27 mouse cellular contexts compared by ENCODE assay signal in the genomic region with DNA sequence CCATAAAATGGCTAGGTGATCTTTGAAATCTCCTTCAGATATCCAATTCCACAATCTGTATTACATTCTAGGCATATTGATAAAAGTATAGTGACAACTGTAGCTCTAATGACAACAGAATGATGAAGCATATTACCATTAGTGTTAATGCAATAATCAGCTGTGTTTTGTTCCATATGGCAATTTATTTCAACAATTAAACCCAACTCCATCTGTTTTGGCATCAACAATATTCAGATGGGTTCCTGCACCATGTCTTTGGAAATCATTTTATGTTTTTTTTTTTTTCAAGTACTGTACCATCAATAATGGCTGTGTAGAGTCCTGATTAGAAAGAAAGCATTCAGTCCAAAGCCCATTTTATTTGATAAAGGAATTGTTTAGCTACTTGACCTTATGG.
"Had no signal": no experiment of that assay in that cellular context is flagged by ENCODE, and none has a peak within 500 bp of the region (broad histone marks: within the 10 kb centered on the region; RNA-seq: fewer than 3 reads in every experiment).

No protein-coding gene starts in this region.

- DNase-seq: cerebellum, adult 8-10 months; cerebellum, adult 9-10 months; cerebellum, adult 9-11 months; cerebellum, postnatal 10 days; cerebellum, postnatal 14 days; cerebellum, postnatal 25 days; cerebellum, postnatal 36 days; embryo, embryonic 11 days; forebrain, postnatal 0 days; gastrocnemius, adult 2 months; gastrocnemius, postnatal 10 days; gastrocnemius, postnatal 14 days; gastrocnemius, postnatal 25 days; gastrocnemius, postnatal 36 days; heart, adult 11 months; heart, adult 18-20 months; heart, adult 2 months had no signal

- H3K4me1 ChIP-seq: embryonic facial prominence, embryonic 10.5 days; embryonic facial prominence, embryonic 12.5 days; embryonic facial prominence, embryonic 13.5 days; embryonic facial prominence, embryonic 15.5 days; forebrain, embryonic 10.5 days; forebrain, embryonic 15.5 days; heart, embryonic 10.5 days had no signal

- H3K9me3 ChIP-seq: embryonic facial prominence, embryonic 10.5 days; embryonic facial prominence, embryonic 12.5 days; embryonic facial prominence, embryonic 13.5 days; embryonic facial prominence, embryonic 15.5 days; forebrain, embryonic 10.5 days; forebrain, embryonic 12.5 days; forebrain, embryonic 13.5 days; forebrain, embryonic 15.5 days; heart, embryonic 10.5 days had no signal

- H3K27ac ChIP-seq: embryonic facial prominence, embryonic 10.5 days; embryonic facial prominence, embryonic 12.5 days; embryonic facial prominence, embryonic 13.5 days; embryonic facial prominence, embryonic 15.5 days; forebrain, embryonic 10.5 days; forebrain, embryonic 12.5 days; forebrain, embryonic 13.5 days; forebrain, embryonic 15.5 days; gastrocnemius, adult 2 months; heart, adult 2 months; heart, embryonic 10.5 days had no signal

- H3K36me3 ChIP-seq: embryonic facial prominence, embryonic 10.5 days; embryonic facial prominence, embryonic 12.5 days; embryonic facial prominence, embryonic 13.5 days; embryonic facial prominence, embryonic 15.5 days; forebrain, embryonic 10.5 days; forebrain, embryonic 12.5 days; forebrain, embryonic 15.5 days; heart, embryonic 10.5 days had no signal

- H3K27me3 ChIP-seq: embryonic facial prominence, embryonic 12.5 days; embryonic facial prominence, embryonic 13.5 days; embryonic facial prominence, embryonic 15.5 days; forebrain, embryonic 12.5 days; forebrain, embryonic 13.5 days; forebrain, embryonic 15.5 days had no signal

- H3K4me3 ChIP-seq: embryonic facial prominence, embryonic 10.5 days; embryonic facial prominence, embryonic 12.5 days; embryonic facial prominence, embryonic 13.5 days; embryonic facial prominence, embryonic 15.5 days; erythroblast, embryonic 14.5 days; forebrain, embryonic 10.5 days; forebrain, embryonic 12.5 days; forebrain, embryonic 13.5 days; forebrain, embryonic 15.5 days; gastrocnemius, adult 2 months; heart, adult 2 months; heart, embryonic 10.5 days had no signal

- H3K9ac ChIP-seq: embryonic facial prominence, embryonic 12.5 days; embryonic facial prominence, embryonic 13.5 days; embryonic facial prominence, embryonic 15.5 days; forebrain, embryonic 12.5 days; forebrain, embryonic 13.5 days; forebrain, embryonic 15.5 days; forebrain, postnatal 0 days had no signal

- H3K4me2 ChIP-seq: embryonic facial prominence, embryonic 12.5 days; embryonic facial prominence, embryonic 13.5 days; embryonic facial prominence, embryonic 15.5 days; forebrain, embryonic 12.5 days; forebrain, embryonic 13.5 days; forebrain, embryonic 15.5 days had no signal

- ATAC-seq: forebrain, embryonic 13.5 days; forebrain, embryonic 15.5 days; forebrain, postnatal 0 days had no signal
